In genomic region chr12:69156436-69156835, GRCm38 (mm10) we compare ENCODE assay signal across 18 mouse cellular contexts. TPM values are rescaled to one million over a fixed set of nuclear protein-coding genes. Genes with fewer than 3 reads are reported as not detected.
"Had no signal": no experiment of that assay in that cellular context is flagged by ENCODE, and none has a peak within 500 bp of the region (broad histone marks: within the 10 kb centered on the region; RNA-seq: fewer than 3 reads in every experiment).

No protein-coding gene starts in this region.

- DNase-seq: kidney, adult 2 months; kidney, postnatal 14 days; left cerebral cortex, postnatal 4 days; lung, adult 2 months; lung, postnatal 10 days; retina, postnatal 1 day; right cerebral cortex, postnatal 14 days; thymus, postnatal 36 days had no signal

- H3K27ac ChIP-seq: limb, embryonic 13.5 days; midbrain, embryonic 15.5 days; neural tube, embryonic 13.5 days had no signal

- H3K4me2 ChIP-seq: kidney, embryonic 15.5 days; limb, embryonic 13.5 days; midbrain, embryonic 11.5 days; midbrain, embryonic 15.5 days; neural tube, embryonic 13.5 days had no signal

- H3K9ac ChIP-seq: kidney, embryonic 15.5 days; limb, embryonic 13.5 days; midbrain, embryonic 15.5 days; neural tube, embryonic 13.5 days had no signal

- H3K9me3 ChIP-seq: kidney, embryonic 15.5 days; limb, embryonic 13.5 days; megakaryocyte, embryonic 14.5 days; midbrain, embryonic 15.5 days; neural tube, embryonic 13.5 days had no signal

- H3K4me3 ChIP-seq: kidney, embryonic 15.5 days; midbrain, embryonic 15.5 days; neural tube, embryonic 13.5 days had no signal

- H3K27me3 ChIP-seq: kidney, embryonic 15.5 days; limb, embryonic 13.5 days; megakaryocyte, embryonic 14.5 days; midbrain, embryonic 15.5 days; neural tube, embryonic 13.5 days had no signal

- ATAC-seq: intestine, embryonic 16.5 days; midbrain, embryonic 15.5 days had no signal

RNA-seq across cellular contexts. Expression of gene Lrr1, which starts 12.2 kb away (rescaled TPM):
- total RNA-seq: layer of hippocampus, adult 8-10 months; left cerebral cortex, adult 18-20 months; monocyte, adult 5-6 weeks had no signal
- polyA plus RNA-seq: kidney, adult 2 months had no signal
